Mouse (Mus musculus) gastrocnemius, adult 2 months (tissue): ENCODE measurements around the gene Cacna2d2. TPM values are rescaled to one million over a fixed set of nuclear protein-coding genes. Genes with fewer than 3 reads are reported as not detected.

Experiments
- DNase-seq: peaks from one replicate; pipeline ENCODE4 v3.0.0; 2022
- H3K27ac ChIP-seq: fragments of 200-600 bp; 2 replicates; pipeline ENCODE4 v1.8.1; 2022; ENCODE audit warnings: mild to moderate bottlenecking
- H3K4me3 ChIP-seq: fragments of 200-600 bp; 2 replicates; pipeline ENCODE4 v1.8.1; 2022; ENCODE audit warnings: mild to moderate bottlenecking, moderate library complexity
- CTCF ChIP-seq: fragments of 200-600 bp; IDR thresholded peaks from 2 replicates; pipeline ENCODE4 v1.8.1; 2022; ENCODE audit warnings: antibody characterized with exemption, mild to moderate bottlenecking, moderate library complexity
- intact Hi-C: fragments of 180-260 bp; cut with DNase I; formaldehyde crosslinking; loops from one replicate; pipeline ENCODE4 v1.15.1; 2025
- total RNA-seq, 2 experiments: library from RNA; stranded (reverse); gene quantifications; 2 replicates each; pipeline ENCODE4 v1.2.3; 2021

Gene Cacna2d2
- total RNA-seq, 2 experiments from 2014 or later, result 0.28 to 0.73 TPM

- H3K4me3 ChIP-seq, result no peak overlapping the region
- no peak for TF ChIP-seq CTCF
- intact Hi-C loops, result no loop called here
- DNase-seq, result no peak
- no peak overlapping the region for H3K27ac ChIP-seq
These were observed 49.5 kb downstream of the Cacna2d2 start for GRCm38 (mm10) chr9:107448805-107449517.

- no peak for TF ChIP-seq CTCF
- intact Hi-C loops, result no loop called here
- H3K27ac ChIP-seq, result no peak overlapping the region
- H3K4me3 ChIP-seq, result no peak overlapping the region
- no peak for DNase-seq
These were observed 52.0 kb downstream of the Cacna2d2 start for GRCm38 (mm10) chr9:107451400-107451799.

GRCm38 (mm10) chr9:107451891-107452521 lies 52.6 kb downstream of the Cacna2d2 start:
- intact Hi-C loops, result no loop called here
- Histone ChIP-seq H3K27ac (no peak overlapping the region), H3K4me3 (no peak overlapping the region)
- TF ChIP-seq CTCF, result no peak
- no peak for DNase-seq

GRCm38 (mm10) chr9:107452552-107452951 lies 53.1 kb downstream of the Cacna2d2 start:
- TF ChIP-seq CTCF, result peak; percentile 65
- no peak overlapping the region for H3K4me3 ChIP-seq
- intact Hi-C loops, result no loop called here
- no peak for DNase-seq
- H3K27ac ChIP-seq, result no peak overlapping the region

- intact Hi-C loops, result no loop called here
- no peak for DNase-seq
- H3K4me3 ChIP-seq, result no peak overlapping the region
- no peak for TF ChIP-seq CTCF
- H3K27ac ChIP-seq, result no peak overlapping the region
These were observed 53.7 kb downstream of the Cacna2d2 start for GRCm38 (mm10) chr9:107453151-107453550.

GRCm38 (mm10) chr9:107456667-107457066 lies 57.3 kb downstream of the Cacna2d2 start:
- H3K27ac ChIP-seq, result no peak overlapping the region
- no peak for TF ChIP-seq CTCF
- intact Hi-C loops, result no loop called here
- H3K4me3 ChIP-seq, result peak overlapping the region; percentile 35
- peak; percentile 59 for DNase-seq

- Histone ChIP-seq H3K4me3 (no peak overlapping the region), H3K27ac (no peak overlapping the region)
- intact Hi-C loops, result loop anchor here (2.0 to 5.0 kb wide), 2 partner anchors 49 to 92 kb away; no protein-coding TSS in a partner anchor
- TF ChIP-seq CTCF, result no peak
- DNase-seq, result no peak
These were observed 63.5 kb downstream of the Cacna2d2 start for GRCm38 (mm10) chr9:107462907-107463306.

- peak; percentile 88 for DNase-seq
- TF ChIP-seq CTCF, result peak; percentile 82
- intact Hi-C loops, result loop anchor here (2.0 to 5.0 kb wide), 2 partner anchors 49 to 93 kb away; no protein-coding TSS in a partner anchor
- Histone ChIP-seq H3K4me3 (peak overlapping the region; percentile 33; the same call in 1 of the 2 replicates), H3K27ac (no peak overlapping the region)
These were observed 64.1 kb downstream of the Cacna2d2 start for GRCm38 (mm10) chr9:107463509-107463908.

GRCm38 (mm10) chr9:107464130-107464529 lies 64.7 kb downstream of the Cacna2d2 start:
- intact Hi-C loops, result loop anchor here (5.0 kb wide), 1 partner anchor 48 kb away; no protein-coding TSS in a partner anchor
- TF ChIP-seq CTCF, result no peak
- no peak overlapping the region for H3K27ac ChIP-seq
- no peak for DNase-seq
- H3K4me3 ChIP-seq, result no peak overlapping the region

GRCm38 (mm10) chr9:107465657-107466056 lies 66.2 kb downstream of the Cacna2d2 start:
- Histone ChIP-seq H3K27ac (no peak overlapping the region), H3K4me3 (no peak overlapping the region)
- no peak for TF ChIP-seq CTCF
- no peak for DNase-seq
- intact Hi-C loops, result no loop called here

- no peak for DNase-seq
- intact Hi-C loops, result no loop called here
- Histone ChIP-seq H3K27ac (no peak overlapping the region), H3K4me3 (no peak overlapping the region)
- no peak for TF ChIP-seq CTCF
These were observed 69.9 kb downstream of the Cacna2d2 start for GRCm38 (mm10) chr9:107469213-107469795.

- DNase-seq, result no peak
- Histone ChIP-seq H3K27ac (no peak overlapping the region), H3K4me3 (no peak overlapping the region)
- no peak for TF ChIP-seq CTCF
- intact Hi-C loops, result no loop called here
These were observed 71.0 kb downstream of the Cacna2d2 start for GRCm38 (mm10) chr9:107470427-107470826.

- Histone ChIP-seq H3K4me3 (no peak overlapping the region), H3K27ac (no peak overlapping the region)
- intact Hi-C loops, result no loop called here
- TF ChIP-seq CTCF, result no peak
- DNase-seq, result no peak
These were observed 74.6 kb downstream of the Cacna2d2 start for GRCm38 (mm10) chr9:107474016-107474415.
